Mouse (Mus musculus): ENCODE results near the gene Rps19bp1. TPM values are rescaled to one million over a fixed set of nuclear protein-coding genes. Genes with fewer than 3 reads are reported as not detected.

The Rps19bp1 gene
- 5.9 TPM for polyA plus RNA-seq (2014; fragmentation: Illumina TruSeq; extraction: RNeasy Lipid Tissue Mini Kit (QIAGEN cat#74804); ENCODE audit: low read depth, low replicate concordance)

DNA sequence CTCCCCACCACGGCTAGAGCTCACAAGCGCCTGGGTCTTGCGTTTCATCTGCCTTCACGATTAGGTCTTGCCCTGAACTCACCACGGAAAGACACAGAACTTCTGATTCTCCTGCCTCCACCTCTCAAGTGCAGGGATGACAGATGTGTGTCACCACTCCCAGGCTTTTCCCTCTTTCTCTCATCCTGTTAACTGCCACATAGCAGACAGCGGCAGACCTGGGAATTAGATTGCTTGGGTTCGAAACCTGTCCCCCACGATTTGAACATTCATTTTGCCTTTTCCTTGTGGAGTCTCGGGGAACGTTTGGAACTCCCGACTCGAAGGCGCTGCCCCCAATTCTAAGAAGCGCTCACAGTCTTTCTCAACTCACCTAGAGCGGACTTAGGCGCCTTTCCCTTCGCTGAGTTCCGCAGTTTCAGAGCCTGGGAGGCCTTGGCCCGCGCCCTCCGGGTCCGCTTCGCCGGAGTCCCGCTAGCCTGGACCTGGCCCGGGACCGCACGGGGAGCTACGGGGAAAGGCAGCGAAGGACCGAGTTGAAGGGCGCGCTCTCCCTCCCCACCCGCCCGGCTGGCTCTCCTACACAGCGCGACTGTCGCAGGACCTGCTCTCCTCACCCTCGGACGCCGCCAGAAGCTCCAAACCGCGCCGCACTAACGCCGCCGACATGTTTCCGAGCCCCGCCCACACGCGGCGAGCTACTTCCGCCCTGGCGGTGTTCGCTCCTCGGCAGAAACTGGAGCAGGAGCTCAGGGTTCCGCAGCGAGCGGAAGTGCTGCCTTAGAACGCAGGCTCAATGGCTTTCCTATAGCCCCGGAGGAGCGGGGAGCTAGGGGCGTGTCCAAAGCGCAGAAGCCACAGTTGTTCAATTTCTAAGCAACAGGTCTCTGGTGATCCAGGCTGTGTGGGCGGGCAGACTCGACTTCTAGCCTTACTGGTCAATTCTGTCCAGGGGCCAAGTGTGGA lies at the start of gene Rps19bp1:
Gene Rps19bp1, minus strand, starts transcription at position 706 of the 966 bp plus-strand sequence.

DNA sequence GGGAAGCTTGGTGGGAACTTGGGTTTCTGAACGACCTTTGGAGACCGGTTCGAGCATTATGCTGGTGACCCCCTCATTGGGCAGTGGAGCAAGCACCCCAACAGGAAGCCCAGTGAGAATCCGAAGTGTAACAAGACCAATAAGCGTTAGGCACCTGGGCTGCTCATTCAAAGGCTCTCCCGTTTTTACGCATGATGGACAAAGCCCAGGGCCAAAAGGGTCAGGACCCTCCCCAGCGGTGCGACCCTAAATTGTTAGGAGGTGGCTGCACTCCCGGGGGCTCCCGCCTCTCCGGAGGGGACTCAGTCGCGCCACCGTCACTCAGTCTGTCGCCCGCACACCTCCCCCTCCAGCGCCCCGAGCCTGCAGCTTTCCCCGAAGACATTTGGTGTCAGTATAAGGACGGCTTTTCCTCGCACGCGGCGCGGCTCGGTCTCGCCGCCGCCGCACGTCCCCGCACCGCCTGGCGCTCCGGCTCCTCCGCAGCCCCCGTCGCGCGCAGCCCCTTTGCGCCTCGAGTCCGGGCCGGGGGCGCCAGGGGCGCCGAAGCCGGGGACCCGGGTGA lies 22.8 kb upstream of the Rps19bp1 start, which contains the start of gene Cacna1i:
Gene Cacna1i, plus strand, starts transcription at position 388 of the 565 bp plus-strand sequence.

DNA sequence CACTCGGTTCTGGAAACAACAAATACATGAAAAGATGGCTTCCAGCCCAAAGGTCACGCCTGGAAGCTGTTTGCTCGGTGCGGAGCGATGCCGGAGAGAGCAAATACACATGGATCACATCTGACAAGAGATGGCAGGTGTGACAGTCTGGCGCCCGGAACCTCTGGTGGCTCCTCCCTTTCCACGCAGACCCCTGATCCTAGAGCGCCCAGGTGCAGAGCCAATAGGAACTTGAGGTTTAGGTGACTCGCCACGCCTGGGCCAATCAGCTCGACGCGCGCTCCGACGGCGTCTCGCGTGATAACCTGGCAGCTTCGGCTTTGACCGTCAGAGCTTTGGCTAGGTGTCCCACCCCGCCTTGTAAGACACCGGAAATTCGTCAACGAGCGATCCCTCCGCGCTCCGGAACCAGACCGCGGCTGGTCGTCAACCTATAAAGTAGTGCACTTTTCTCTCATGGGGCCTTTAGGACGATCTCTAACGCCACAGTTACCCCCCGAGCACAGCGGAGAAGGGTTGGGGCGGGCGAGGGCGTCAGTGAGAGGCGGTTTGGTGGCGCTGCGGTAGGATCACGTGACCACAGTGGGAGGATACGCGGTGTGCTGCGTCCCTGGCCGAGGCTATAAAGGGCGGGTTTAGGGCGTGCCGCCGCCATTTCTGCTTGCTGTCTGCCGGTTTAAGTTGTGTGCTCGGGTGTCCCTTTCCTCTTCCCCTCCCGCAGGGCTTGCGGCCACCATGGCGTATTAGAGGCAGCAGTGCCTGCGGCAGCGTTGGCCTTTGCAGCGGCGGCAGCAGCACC lies 9.1 kb downstream of the Rps19bp1 start, which contains the start of gene Atf4:
Gene Atf4, plus strand, starts transcription at position 338 of the 799 bp plus-strand sequence.

DNA sequence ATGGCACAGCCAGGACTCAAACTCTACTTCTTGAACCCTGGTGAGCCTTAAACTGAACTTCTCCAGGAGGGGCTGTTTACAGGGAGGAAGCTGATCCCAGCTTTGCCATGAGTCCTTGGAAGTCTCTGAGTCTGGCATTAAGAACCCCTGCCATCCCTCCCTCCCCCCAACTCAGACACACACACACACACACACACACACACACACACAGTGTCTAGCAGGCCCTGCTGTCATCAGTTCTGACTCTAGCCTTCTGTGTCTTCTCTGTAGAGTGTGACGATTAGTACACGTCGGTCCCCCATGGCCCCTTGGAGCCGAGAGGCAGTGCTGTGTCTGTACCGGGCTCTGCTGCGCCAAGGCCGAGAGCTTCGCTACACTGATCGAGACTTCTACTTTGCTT lies 28.6 kb downstream of the Rps19bp1 start, which contains the start of gene AC140267.1:
Gene AC140267.1, plus strand, starts transcription at position 301 of the 400 bp plus-strand sequence.

DNA sequence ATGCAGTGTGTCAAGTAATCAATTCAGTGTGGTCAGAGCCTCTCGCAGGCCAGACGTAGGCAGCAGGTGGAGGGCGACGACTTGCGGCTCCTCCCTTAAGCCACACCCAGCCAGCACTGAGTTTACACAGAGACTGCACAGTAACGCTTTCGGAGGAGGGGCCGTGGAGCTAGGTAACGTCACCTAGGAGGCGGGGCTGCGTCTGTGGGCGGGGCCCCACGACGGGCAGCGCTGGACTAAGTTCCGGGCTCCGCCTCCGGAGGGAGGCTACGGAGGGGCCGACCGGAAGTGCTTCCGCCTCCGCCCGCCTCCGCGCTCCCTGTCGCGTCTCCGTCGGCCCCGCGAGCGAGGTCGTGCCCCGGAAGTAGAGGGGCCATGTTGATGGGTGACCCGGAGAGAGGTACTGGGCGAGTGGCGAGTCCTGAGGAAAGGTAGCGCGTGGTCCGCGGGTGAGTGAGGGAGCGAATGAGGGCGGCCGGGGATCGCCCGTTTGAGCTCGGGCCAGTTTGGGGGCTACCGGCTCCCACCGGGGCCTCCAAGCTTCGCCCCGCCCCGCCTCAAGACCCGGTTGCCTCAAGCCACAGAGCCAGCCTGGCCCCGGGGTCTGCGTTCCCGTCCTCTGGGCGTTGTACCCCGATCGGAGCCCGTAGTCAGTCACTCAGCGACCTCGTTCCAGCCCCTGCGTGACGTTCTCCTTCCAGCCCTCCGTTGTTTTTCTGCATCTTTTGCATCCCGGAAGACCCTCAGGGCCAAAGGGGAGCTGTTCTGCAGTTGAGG lies 30.2 kb downstream of the Rps19bp1 start, which contains the start of gene Mief1:
Gene Mief1, plus strand, starts transcription at position 286 of the 777 bp plus-strand sequence.

Other genes starting within 250 kb of the Rps19bp1 start
- gene Pdgfb, start 249.3 kb downstream of the Rps19bp1 start, polyA plus RNA-seq (2014; fragmentation: Illumina TruSeq; extraction: RNeasy Lipid Tissue Mini Kit (QIAGEN cat#74804); ENCODE audit: low read depth, low replicate concordance) = not detected
- 0.08 TPM for gene Syngr1, start 173.0 kb downstream of the Rps19bp1 start, polyA plus RNA-seq (2014; fragmentation: Illumina TruSeq; extraction: RNeasy Lipid Tissue Mini Kit (QIAGEN cat#74804); ENCODE audit: low read depth, low replicate concordance)
- gene Rpl3, start 172.4 kb downstream of the Rps19bp1 start, polyA plus RNA-seq (2014; fragmentation: Illumina TruSeq; extraction: RNeasy Lipid Tissue Mini Kit (QIAGEN cat#74804); ENCODE audit: low read depth, low replicate concordance) = 108 TPM
- 0.13 TPM for gene Tab1, start 131.2 kb downstream of the Rps19bp1 start, polyA plus RNA-seq (2014; fragmentation: Illumina TruSeq; extraction: RNeasy Lipid Tissue Mini Kit (QIAGEN cat#74804); ENCODE audit: low read depth, low replicate concordance)
- gene Mgat3, start 90.6 kb downstream of the Rps19bp1 start, polyA plus RNA-seq (2014; fragmentation: Illumina TruSeq; extraction: RNeasy Lipid Tissue Mini Kit (QIAGEN cat#74804); ENCODE audit: low read depth, low replicate concordance) = 0.13 TPM
- 13.3 TPM for gene Mief1, start 30.3 kb downstream of the Rps19bp1 start, polyA plus RNA-seq (2014; fragmentation: Illumina TruSeq; extraction: RNeasy Lipid Tissue Mini Kit (QIAGEN cat#74804); ENCODE audit: low read depth, low replicate concordance)
- gene AC140267.1, start 28.5 kb downstream of the Rps19bp1 start, polyA plus RNA-seq (2014; fragmentation: Illumina TruSeq; extraction: RNeasy Lipid Tissue Mini Kit (QIAGEN cat#74804); ENCODE audit: low read depth, low replicate concordance) = not detected
- gene Atf4, start 9.1 kb downstream of the Rps19bp1 start, polyA plus RNA-seq (2014; fragmentation: Illumina TruSeq; extraction: RNeasy Lipid Tissue Mini Kit (QIAGEN cat#74804); ENCODE audit: low read depth, low replicate concordance) = 74.6 TPM
- gene Cacna1i, start 22.9 kb upstream of the Rps19bp1 start, polyA plus RNA-seq (2014; fragmentation: Illumina TruSeq; extraction: RNeasy Lipid Tissue Mini Kit (QIAGEN cat#74804); ENCODE audit: low read depth, low replicate concordance) = not detected

All from liver, adult 10 weeks (tissue).